Comparison of ENCODE assay signal across 7 mouse cellular contexts in the genomic region with DNA sequence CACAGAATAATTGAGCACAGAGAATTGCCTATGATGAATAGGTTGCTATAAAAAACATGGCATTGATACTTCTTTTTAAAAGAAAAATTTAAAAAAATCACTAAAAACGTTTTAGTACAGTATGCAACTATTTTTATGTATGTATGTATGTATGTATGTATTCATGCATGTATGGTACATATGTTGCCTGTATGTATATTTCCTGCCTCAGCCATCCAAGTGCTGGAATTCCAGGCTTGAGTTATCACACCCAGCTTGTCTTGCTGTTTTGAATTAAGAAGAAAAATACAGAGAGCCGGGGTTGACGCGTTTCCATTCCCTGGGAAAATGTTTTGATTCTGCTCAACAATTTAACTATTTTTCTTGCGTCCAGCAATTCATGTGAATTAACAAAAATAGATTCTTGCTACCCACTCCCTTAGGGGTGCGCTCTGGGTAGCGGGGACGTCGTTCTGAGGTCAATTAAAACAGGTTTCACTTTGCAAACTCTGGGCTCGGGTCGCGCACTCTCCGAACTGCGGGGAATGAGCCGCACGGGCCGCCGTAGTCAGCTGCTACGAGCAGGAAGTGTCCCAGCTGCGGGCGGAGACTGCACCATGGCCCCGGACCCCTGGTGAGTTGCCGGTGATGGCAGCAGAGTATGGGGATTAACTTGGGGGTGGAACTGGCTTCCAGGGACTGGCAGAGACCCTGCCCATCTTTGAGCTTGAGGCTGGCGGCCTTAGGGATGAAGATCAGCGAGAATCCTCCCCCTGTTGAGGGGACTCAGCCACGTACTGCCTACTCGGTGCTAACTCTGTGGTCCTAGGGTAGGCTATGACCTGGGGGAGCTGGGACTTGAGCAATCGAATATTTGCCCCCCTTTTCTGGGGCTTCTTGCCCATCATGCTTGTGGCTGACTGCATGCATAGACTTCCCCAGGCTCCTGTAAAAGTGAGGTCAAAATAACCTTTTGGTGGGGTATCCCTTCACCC. TPM values are rescaled to one million over a fixed set of nuclear protein-coding genes. Genes with fewer than 3 reads are reported as not detected.
DNase-seq lines count a peak whose midpoint lies in the region; ATAC-seq and TF ChIP-seq lines count a peak whose summit lies in the region.

A gene (plus strand): TSS at position 289 of the 974 bp plus-strand sequence.

- TF ChIP-seq POLR2A in kidney, adult 2 months (IDR thresholded peaks at IDR 0.05; ENCODE audit: low read depth, low read length) = no peak
- no peak for TF ChIP-seq POLR2A in spleen, adult 2 months (IDR thresholded peaks at IDR 0.05; ENCODE audit: low read depth, low read length)

- no peak for TF ChIP-seq CTCF in kidney, adult 2 months (conservative IDR thresholded peaks at IDR 0.05; ENCODE audit: insufficient read depth, insufficient read length, low read depth, low read length)
- TF ChIP-seq CTCF in spleen, adult 2 months (IDR thresholded peaks at IDR 0.05; ENCODE audit: extremely low read depth, insufficient read depth, insufficient read length, insufficient replicate concordance) = no peak

- H3K27me3 ChIP-seq in embryonic facial prominence, embryonic 11.5 days (ENCODE audit: control insufficient read depth, insufficient read depth, low read length) = no peaks in the 10 kb centered on the region
- H3K27me3 ChIP-seq in kidney, adult 2 months (replicated peaks; ENCODE audit: control insufficient read depth, insufficient read depth, low read length) = no peaks in the 10 kb centered on the region
- no peaks in the 10 kb centered on the region for H3K27me3 ChIP-seq in limb, embryonic 12.5 days
- H3K27me3 ChIP-seq in midbrain, embryonic 15.5 days (replicated peaks) = no peaks in the 10 kb centered on the region
- no peaks in the 10 kb centered on the region for H3K27me3 ChIP-seq in spleen, adult 2 months (ENCODE audit: control insufficient read depth, insufficient read depth, low read length)

- no peaks in the 10 kb centered on the region for H3K36me3 ChIP-seq in embryonic facial prominence, embryonic 11.5 days (replicated peaks; ENCODE audit: control insufficient read depth, insufficient read depth, low read depth, low read length)
- H3K36me3 ChIP-seq in kidney, adult 2 months (ENCODE audit: control insufficient read depth, insufficient read depth, low read length) = no peaks in the 10 kb centered on the region
- H3K36me3 ChIP-seq in limb, embryonic 12.5 days = peaks cover 11% of the 10 kb centered on the region
- no peaks in the 10 kb centered on the region for H3K36me3 ChIP-seq in midbrain, embryonic 15.5 days (replicated peaks)
- peaks cover 3% of the 10 kb centered on the region; the same call in 1 of the 2 replicates for H3K36me3 ChIP-seq in spleen, adult 2 months (ENCODE audit: control insufficient read depth, insufficient read depth, low read length)

- DNase-seq in adrenal gland, postnatal 14 days = peak; percentile 97
- peak; percentile 87 for DNase-seq in embryonic facial prominence, embryonic 11.5 days (ENCODE audit: low spot score)
- peak; percentile 94 to 98 for DNase-seq in heart, adult 18-20 months
- peak; percentile 96 for DNase-seq in kidney, adult 2 months
- DNase-seq in spleen, adult 2 months (ENCODE audit: low read depth in 1 of 2, low spot score in 2 of 2) = peak; percentile 66 to 93

- peak within 1 kb of the TSS; percentile 69 for H3K9ac ChIP-seq in embryonic facial prominence, embryonic 11.5 days (replicated peaks; ENCODE audit: low read length)
- H3K9ac ChIP-seq in limb, embryonic 12.5 days (replicated peaks) = peak within 1 kb of the TSS; percentile 77
- H3K9ac ChIP-seq in midbrain, embryonic 15.5 days = peak within 1 kb of the TSS; percentile 65

- peak; percentile 80 for ATAC-seq in embryonic facial prominence, embryonic 11.5 days (replicated peaks; ENCODE audit: insufficient number of reproducible peaks, low FRiP score, low TSS enrichment, low read depth)
- peak; percentile 55; the same call in 1 of the 2 replicates for ATAC-seq in limb, embryonic 12.5 days (ENCODE audit: insufficient number of reproducible peaks, insufficient read depth, low FRiP score, low TSS enrichment, low read depth)
- ATAC-seq in midbrain, embryonic 15.5 days (replicated peaks) = peak; percentile 87

- 0% methylated on average over 28 of the region's 28 CpGs for WGBS in embryonic facial prominence, embryonic 11.5 days
- WGBS in kidney, adult 2 months = under 1% methylated on average over 28 of the region's 28 CpGs
- under 1% methylated on average over 28 of the region's 28 CpGs for WGBS in limb, embryonic 12.5 days
- under 1% methylated on average over 28 of the region's 28 CpGs for WGBS in midbrain, embryonic 15.5 days
- under 1% methylated on average over 28 of the region's 28 CpGs for WGBS in spleen, adult 2 months

- H3K4me3 ChIP-seq in embryonic facial prominence, embryonic 11.5 days (ENCODE audit: low read depth, low read length) = peak within 1 kb of the TSS; percentile 59
- H3K4me3 ChIP-seq in kidney, adult 2 months (ENCODE audit: insufficient read depth, low read depth, low read length) = peak within 1 kb of the TSS; percentile 100
- H3K4me3 ChIP-seq in limb, embryonic 12.5 days (replicated peaks) = peak within 1 kb of the TSS; percentile 75
- H3K4me3 ChIP-seq in midbrain, embryonic 15.5 days = peak within 1 kb of the TSS; percentile 63
- peak within 1 kb of the TSS; percentile 79 for H3K4me3 ChIP-seq in spleen, adult 2 months (ENCODE audit: extremely low read depth, insufficient read depth, insufficient read length)

- H3K4me1 ChIP-seq in embryonic facial prominence, embryonic 11.5 days (ENCODE audit: control insufficient read depth, insufficient read depth, low read length) = no peaks in the 10 kb centered on the region
- H3K4me1 ChIP-seq in kidney, adult 2 months (ENCODE audit: control insufficient read depth, insufficient read depth, low read length) = peaks cover 3% of the 10 kb centered on the region; the same call in 1 of the 2 replicates
- no peaks in the 10 kb centered on the region; the same call in 1 of the 2 replicates for H3K4me1 ChIP-seq in limb, embryonic 12.5 days (replicated peaks)
- peaks cover 26% of the 10 kb centered on the region for H3K4me1 ChIP-seq in midbrain, embryonic 15.5 days
- H3K4me1 ChIP-seq in spleen, adult 2 months (ENCODE audit: control insufficient read depth, insufficient read depth, insufficient read length) = peaks cover 2% of the 10 kb centered on the region; the same call in 1 of the 2 replicates

- no peaks in the 10 kb centered on the region for H3K9me3 ChIP-seq in embryonic facial prominence, embryonic 11.5 days (replicated peaks; ENCODE audit: control insufficient read depth, low read length)
- H3K9me3 ChIP-seq in limb, embryonic 12.5 days = no peaks in the 10 kb centered on the region
- H3K9me3 ChIP-seq in midbrain, embryonic 15.5 days = no peaks in the 10 kb centered on the region

- no peak within 1 kb of the TSS for H3K27ac ChIP-seq in embryonic facial prominence, embryonic 11.5 days (replicated peaks; ENCODE audit: low read depth, low read length)
- peak within 1 kb of the TSS; percentile 39 for H3K27ac ChIP-seq in kidney, adult 2 months (ENCODE audit: insufficient read depth, low read depth, low read length)
- no peak within 1 kb of the TSS for H3K27ac ChIP-seq in limb, embryonic 12.5 days
- peak within 1 kb of the TSS; percentile 16; the same call in 1 of the 2 replicates for H3K27ac ChIP-seq in midbrain, embryonic 15.5 days
- H3K27ac ChIP-seq in spleen, adult 2 months (ENCODE audit: insufficient read depth, low read length) = peak within 1 kb of the TSS; percentile 1; the same call in 1 of the 2 replicates

- peak within 1 kb of the TSS; percentile 74 for H3K4me2 ChIP-seq in embryonic facial prominence, embryonic 11.5 days (ENCODE audit: low read depth, low read length)
- H3K4me2 ChIP-seq in limb, embryonic 12.5 days = peak within 1 kb of the TSS; percentile 87
- peak within 1 kb of the TSS; percentile 85 for H3K4me2 ChIP-seq in midbrain, embryonic 15.5 days

RNA-seq across cellular contexts. Expression of the gene that starts here (rescaled TPM):
- total RNA-seq in adrenal gland, postnatal 14 days (2021) = 28.5 and 35.5 TPM in 2 replicates
- polyA plus RNA-seq in embryonic facial prominence, embryonic 11.5 days (2014; fragmentation: Nextera tagmentation; extraction: Ambion mirVana) = 55.2 and 60.9 TPM in 2 replicates
- 10 to 100 TPM; 26.2 to 29.9 TPM for total RNA-seq in heart, adult 18-20 months (2021)
- polyA plus RNA-seq in kidney, adult 2 months (2012; rRNA removed) = 6.9 and 10.7 TPM in 2 replicates
- 55.0 and 57.9 TPM in 2 replicates for polyA plus RNA-seq in limb, embryonic 12.5 days (2016; fragmentation: Nextera tagmentation; extraction: Ambion mirVana)
- 59.5 and 60.8 TPM in 2 replicates for polyA plus RNA-seq in midbrain, embryonic 15.5 days (2015; fragmentation: Nextera tagmentation; extraction: Ambion mirVana)
- polyA plus RNA-seq in spleen, adult 2 months (2012; rRNA removed) = 2.4 and 3.2 TPM in 2 replicates

Comparison
In these comparisons a context has a peak if more than half of its experiments do, and no peak if none do; other contexts are left out.
1. H3K27ac ChIP-seq: peak in kidney, adult 2 months (single experiment), midbrain, embryonic 15.5 days (single experiment) and spleen, adult 2 months (single experiment); none in embryonic facial prominence, embryonic 11.5 days (single experiment) and limb, embryonic 12.5 days (single experiment).
2. Peak in every context shown above with its lines, with median percentiles within 50 percentile points of each other: DNase-seq, ATAC-seq, H3K4me2 ChIP-seq, H3K4me3 ChIP-seq and H3K9ac ChIP-seq.